10 mouse cellular contexts compared by ENCODE assay signal in the genomic region with DNA sequence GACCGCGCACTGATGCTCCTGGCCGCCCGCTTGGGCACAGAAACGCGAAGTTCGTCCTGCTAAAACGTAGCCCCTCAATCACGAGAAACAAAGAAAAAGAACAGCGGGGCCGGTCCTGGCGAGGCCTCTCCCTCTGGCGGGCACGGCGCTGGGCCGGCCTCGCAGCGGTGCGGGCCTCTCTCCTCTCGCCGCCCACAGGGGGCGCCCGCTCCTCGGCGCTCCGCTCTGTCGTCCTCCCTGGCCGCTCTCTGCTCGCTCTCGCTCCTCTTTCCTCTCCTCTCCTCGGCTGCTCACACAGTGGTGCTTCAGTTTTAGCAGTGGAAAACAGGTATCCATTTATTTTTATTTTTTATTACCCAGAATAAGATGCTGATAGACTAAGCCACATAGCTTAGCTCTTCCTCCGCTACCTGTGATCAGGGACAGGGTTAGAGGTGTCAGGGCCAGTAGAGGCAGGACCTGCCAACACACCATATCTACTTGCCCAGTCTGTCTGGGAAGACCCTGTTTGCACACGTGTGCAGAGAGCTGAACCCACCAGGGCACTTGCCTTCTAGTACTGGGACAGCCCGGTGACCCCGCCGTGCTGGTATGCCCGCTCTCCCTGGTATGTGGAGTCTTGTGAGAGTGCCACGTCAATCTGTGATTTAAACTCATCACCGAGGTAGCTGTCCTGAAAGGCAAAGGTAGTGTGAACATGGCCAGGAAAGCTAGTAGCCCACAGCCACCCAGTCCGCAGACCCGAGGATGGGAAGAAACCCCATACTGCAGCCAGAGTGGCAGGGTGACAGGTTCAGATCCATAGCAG. TPM values are rescaled to one million over a fixed set of nuclear protein-coding genes. Genes with fewer than 3 reads are reported as not detected.
DNase-seq lines count a peak whose midpoint lies in the region; ATAC-seq lines count a peak whose summit lies in the region.
"Had no signal": no experiment of that assay in that cellular context is flagged by ENCODE, and none has a peak within 500 bp of the region (broad histone marks: within the 10 kb centered on the region; RNA-seq: fewer than 3 reads in every experiment).

No protein-coding gene starts in this region.

- no peaks in the 10 kb centered on the region for H3K9me3 ChIP-seq in kidney, embryonic 15.5 days (replicated peaks)
- no peaks in the 10 kb centered on the region for H3K9me3 ChIP-seq in limb, embryonic 15.5 days
- H3K9me3 ChIP-seq in midbrain, embryonic 15.5 days = no peaks in the 10 kb centered on the region

- peak overlapping the region; percentile 62; the same call in 1 of the 2 replicates for H3K27ac ChIP-seq in kidney, embryonic 15.5 days
- 0 out of 2 replicates have a peak overlapping the region, but pooled peaks have one; percentile 50 for H3K27ac ChIP-seq in limb, embryonic 15.5 days
- no peak overlapping the region for H3K27ac ChIP-seq in midbrain, embryonic 15.5 days

- H3K9ac ChIP-seq in kidney, embryonic 15.5 days = no peak overlapping the region
- no peak overlapping the region for H3K9ac ChIP-seq in limb, embryonic 15.5 days
- no peak overlapping the region for H3K9ac ChIP-seq in midbrain, embryonic 15.5 days

- 27% methylated on average over 41 of the region's 41 CpGs for WGBS in kidney, embryonic 15.5 days
- WGBS in limb, embryonic 15.5 days = 30% methylated on average over 38 of the region's 41 CpGs
- WGBS in midbrain, embryonic 15.5 days = 22% methylated on average over 41 of the region's 41 CpGs

- no peak overlapping the region for H3K4me3 ChIP-seq in kidney, embryonic 15.5 days (replicated peaks)
- H3K4me3 ChIP-seq in limb, embryonic 15.5 days = no peak overlapping the region
- H3K4me3 ChIP-seq in midbrain, embryonic 15.5 days = no peak overlapping the region
- H3K4me3 ChIP-seq: erythroblast, embryonic 14.5 days had no signal

- 0 out of 2 replicates have a peak overlapping the region, but pooled peaks have one; percentile 23 for H3K4me2 ChIP-seq in kidney, embryonic 15.5 days
- 0 out of 2 replicates have a peak overlapping the region, but pooled peaks have one; percentile 0 for H3K4me2 ChIP-seq in limb, embryonic 15.5 days
- 0 out of 2 replicates have a peak overlapping the region, but pooled peaks have one; percentile 14 for H3K4me2 ChIP-seq in midbrain, embryonic 15.5 days

- H3K27me3 ChIP-seq in kidney, embryonic 15.5 days = peaks cover 13% of the 10 kb centered on the region
- 0 out of 2 replicates have a peak, but pooled peaks cover 10% of the 10 kb centered on the region for H3K27me3 ChIP-seq in limb, embryonic 15.5 days
- H3K27me3 ChIP-seq in midbrain, embryonic 15.5 days (replicated peaks) = no peaks in the 10 kb centered on the region

- peaks cover 27% of the 10 kb centered on the region for H3K4me1 ChIP-seq in kidney, embryonic 15.5 days
- H3K4me1 ChIP-seq in limb, embryonic 15.5 days = peaks cover 33% of the 10 kb centered on the region
- peaks cover 24% of the 10 kb centered on the region for H3K4me1 ChIP-seq in midbrain, embryonic 15.5 days

- H3K36me3 ChIP-seq in kidney, embryonic 15.5 days = peaks cover 64% of the 10 kb centered on the region
- peaks cover 65% of the 10 kb centered on the region for H3K36me3 ChIP-seq in limb, embryonic 15.5 days
- peaks cover 56% of the 10 kb centered on the region for H3K36me3 ChIP-seq in midbrain, embryonic 15.5 days (replicated peaks)

- peak; percentile 74 for ATAC-seq in kidney, embryonic 15.5 days (replicated peaks; ENCODE audit: low FRiP score)
- ATAC-seq in limb, embryonic 15.5 days (ENCODE audit: insufficient number of reproducible peaks, low FRiP score, low TSS enrichment, low read depth) = peak; percentile 60; the same call in 1 of the 2 replicates
- ATAC-seq in midbrain, embryonic 15.5 days (replicated peaks) = peak; percentile 71

- DNase-seq in adrenal gland, adult (ENCODE audit: inconsistent age in 2 of 2, low spot score in 1 of 2) = peak; percentile 70 to 82
- DNase-seq in adrenal gland, adult 8-10 months = no peak
- peak; percentile 85 for DNase-seq in embryo, embryonic 10.5 days (ENCODE audit: low spot score)
- DNase-seq in gastrocnemius, postnatal 25 days = peak; percentile 59
- DNase-seq in urinary bladder, postnatal 4 days (ENCODE audit: low spot score in 2 of 2) = peak; percentile 71 to 78

RNA-seq across cellular contexts. Expression of a gene that starts 2.7 kb away (rescaled TPM):
- 1 to 10 TPM in 2 of 4 experiments, under 1 TPM in 2; 0.70 to 1.6 (median 1.1) TPM for total RNA-seq in adrenal gland, adult 8-10 months (2022)
- 1 to 10 TPM in 1 of 2 experiments, under 1 TPM in 1; 0.72 to 2.5 TPM for total RNA-seq in gastrocnemius, postnatal 25 days (2021)
- polyA plus RNA-seq in kidney, embryonic 15.5 days (2015; fragmentation: Nextera tagmentation; extraction: Ambion mirVana) = 5.2 and 6.2 TPM in 2 replicates
- 2.9 and 4.1 TPM in 2 replicates for polyA plus RNA-seq in limb, embryonic 15.5 days (2015; fragmentation: Nextera tagmentation; extraction: Ambion mirVana)
- 5.3 and 7.4 TPM in 2 replicates for polyA plus RNA-seq in midbrain, embryonic 15.5 days (2015; fragmentation: Nextera tagmentation; extraction: Ambion mirVana)
- total RNA-seq: neutrophil, adult 5-6 weeks had no signal

RNA-seq across cellular contexts. Expression of a gene that starts 16.7 kb away (rescaled TPM):
- total RNA-seq in adrenal gland, adult 8-10 months (2022) = 1 to 10 TPM; 2.8 to 5.3 (median 4.1) TPM
- 10 to 100 TPM; 13.8 to 15.8 TPM for total RNA-seq in gastrocnemius, postnatal 25 days (2021)
- polyA plus RNA-seq in kidney, embryonic 15.5 days (2015; fragmentation: Nextera tagmentation; extraction: Ambion mirVana) = 2.6 and 4.0 TPM in 2 replicates
- polyA plus RNA-seq in limb, embryonic 15.5 days (2015; fragmentation: Nextera tagmentation; extraction: Ambion mirVana) = 8.8 and 9.6 TPM in 2 replicates
- 38.2 and 40.1 TPM in 2 replicates for polyA plus RNA-seq in midbrain, embryonic 15.5 days (2015; fragmentation: Nextera tagmentation; extraction: Ambion mirVana)
- total RNA-seq: neutrophil, adult 5-6 weeks had no signal
- polyA plus RNA-seq: erythroblast, embryonic 14.5 days had no signal

RNA-seq across cellular contexts. Expression of a gene that starts 20.8 kb away (rescaled TPM):
- 10 to 100 TPM; 64.2 to 82.6 (median 76.1) TPM for total RNA-seq in adrenal gland, adult 8-10 months (2022)
- total RNA-seq in gastrocnemius, postnatal 25 days (2021) = 10 to 100 TPM; 28.9 to 29.5 TPM
- polyA plus RNA-seq in kidney, embryonic 15.5 days (2015; fragmentation: Nextera tagmentation; extraction: Ambion mirVana) = 17.1 and 17.2 TPM in 2 replicates
- 13.8 and 16.7 TPM in 2 replicates for polyA plus RNA-seq in limb, embryonic 15.5 days (2015; fragmentation: Nextera tagmentation; extraction: Ambion mirVana)
- 15.1 and 16.0 TPM in 2 replicates for polyA plus RNA-seq in midbrain, embryonic 15.5 days (2015; fragmentation: Nextera tagmentation; extraction: Ambion mirVana)

RNA-seq across cellular contexts. Expression of a gene that starts 30.0 kb away (rescaled TPM):
- total RNA-seq in adrenal gland, adult 8-10 months (2022) = 100 to 1,000 TPM; 190 to 236 (median 226) TPM
- 100 to 1,000 TPM; 113 to 119 TPM for total RNA-seq in gastrocnemius, postnatal 25 days (2021)
- polyA plus RNA-seq in kidney, embryonic 15.5 days (2015; fragmentation: Nextera tagmentation; extraction: Ambion mirVana) = 320 and 327 TPM in 2 replicates
- polyA plus RNA-seq in limb, embryonic 15.5 days (2015; fragmentation: Nextera tagmentation; extraction: Ambion mirVana) = 397 and 441 TPM in 2 replicates
- polyA plus RNA-seq in midbrain, embryonic 15.5 days (2015; fragmentation: Nextera tagmentation; extraction: Ambion mirVana) = 299 and 322 TPM in 2 replicates

RNA-seq across cellular contexts. Expression of a gene that starts 30.0 kb away (rescaled TPM):
- 10 to 100 TPM; 74.5 to 93.4 (median 86.3) TPM for total RNA-seq in adrenal gland, adult 8-10 months (2022)
- 10 to 100 TPM; 26.9 to 30.7 TPM for total RNA-seq in gastrocnemius, postnatal 25 days (2021)
- polyA plus RNA-seq in kidney, embryonic 15.5 days (2015; fragmentation: Nextera tagmentation; extraction: Ambion mirVana) = 45.1 and 49.0 TPM in 2 replicates
- 52.7 and 53.1 TPM in 2 replicates for polyA plus RNA-seq in limb, embryonic 15.5 days (2015; fragmentation: Nextera tagmentation; extraction: Ambion mirVana)
- 44.5 and 48.0 TPM in 2 replicates for polyA plus RNA-seq in midbrain, embryonic 15.5 days (2015; fragmentation: Nextera tagmentation; extraction: Ambion mirVana)
